Mouse (Mus musculus): ENCODE results near the gene Traf7. TPM values are rescaled to one million over a fixed set of nuclear protein-coding genes. Genes with fewer than 3 reads are reported as not detected.
A peak's percentile ranks its signal among the peaks of the same experiment; 100 is the strongest.

The Traf7 gene
- polyA plus RNA-seq, 1 experiment from 2014 or later: 52.2 TPM

- WGBS (ENCODE audit: insufficient replicate concordance): 88% methylated on average over 10 of the region's 10 CpGs
- H3K9ac ChIP-seq: no peak overlapping the region
- H3K27ac ChIP-seq: no peak overlapping the region
- no peak for ATAC-seq
- H3K4me2 ChIP-seq: no peak overlapping the region
- peaks cover 15% of the 10 kb centered on the region for H3K4me1 ChIP-seq
- H3K27me3 ChIP-seq (replicated peaks): peaks cover 20% of the 10 kb centered on the region; the same call in 1 of the 2 replicates
- no peaks in the 10 kb centered on the region for H3K9me3 ChIP-seq (replicated peaks)
- no peak overlapping the region for H3K4me3 ChIP-seq
- peaks cover 20% of the 10 kb centered on the region for H3K36me3 ChIP-seq
Measured at GRCm38 (mm10) chr17:24504085-24504484, 23.7 kb downstream of the Traf7 start.

- Histone ChIP-seq H3K4me3 (no peak overlapping the region), H3K27me3 (replicated peaks) (peaks cover 22% of the 10 kb centered on the region; the same call in 1 of the 2 replicates), H3K4me2 (no peak overlapping the region), H3K27ac (no peak overlapping the region), H3K4me1 (peaks cover 8% of the 10 kb centered on the region), H3K9ac (no peak overlapping the region), H3K36me3 (0 out of 2 replicates have a peak, but pooled peaks cover 1% of the 10 kb centered on the region), H3K9me3 (replicated peaks) (no peaks in the 10 kb centered on the region)
- 35% methylated on average over 11 of the region's 11 CpGs for WGBS (ENCODE audit: insufficient replicate concordance)
- no peak for ATAC-seq
Measured at GRCm38 (mm10) chr17:24502208-24502607, 25.5 kb downstream of the Traf7 start.

DNA sequence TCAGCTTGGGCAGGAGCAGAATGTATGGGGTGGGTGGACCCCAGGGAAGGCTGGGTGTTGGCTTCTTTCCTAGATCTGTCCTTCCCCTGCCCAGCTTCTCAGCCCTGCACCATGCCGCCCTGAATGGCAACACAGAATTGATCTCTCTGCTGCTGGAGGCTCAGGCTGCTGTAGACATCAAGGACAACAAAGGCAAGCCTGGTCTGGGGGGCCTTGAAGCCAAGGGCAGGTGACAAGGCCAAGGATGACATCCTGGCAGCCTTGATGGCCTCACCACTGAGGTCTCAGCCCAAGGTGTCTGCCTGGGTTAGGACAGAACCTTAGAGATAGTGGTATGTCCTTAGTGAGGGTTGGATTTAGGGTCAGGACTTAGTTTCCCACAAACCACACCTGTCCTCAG lies 31.7 kb downstream of the Traf7 start:
- no peak overlapping the region for H3K9ac ChIP-seq
- WGBS (ENCODE audit: insufficient replicate concordance): 64% methylated on average over 1 of the region's 1 CpGs

DNA sequence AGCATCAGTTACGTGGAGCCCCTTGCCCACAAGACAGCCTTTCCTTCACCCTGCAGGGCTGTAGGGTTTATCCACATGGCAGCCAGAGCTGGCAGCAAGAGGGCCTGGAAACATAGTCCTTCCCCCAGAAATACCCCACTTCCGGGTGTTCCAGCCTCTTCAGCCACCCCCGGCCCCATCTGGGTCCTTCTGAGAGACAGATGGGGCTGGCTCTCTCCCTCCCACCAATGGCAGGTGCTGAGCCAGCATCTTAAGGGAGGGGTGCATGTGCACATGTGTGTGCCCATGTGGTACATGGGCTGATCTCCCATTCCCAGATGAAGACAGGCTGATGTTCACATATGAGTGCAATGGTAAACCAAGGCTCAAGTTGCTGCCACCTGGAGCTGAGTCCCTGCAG lies 32.3 kb downstream of the Traf7 start:
- WGBS (ENCODE audit: insufficient replicate concordance): 68% methylated on average over 3 of the region's 3 CpGs
- H3K4me2 ChIP-seq: no peak overlapping the region
- no peaks in the 10 kb centered on the region for H3K9me3 ChIP-seq (replicated peaks)
- no peak for ATAC-seq
- H3K9ac ChIP-seq: no peak overlapping the region
- H3K4me3 ChIP-seq: no peak overlapping the region
- H3K36me3 ChIP-seq: no peaks in the 10 kb centered on the region
- no peak overlapping the region for H3K27ac ChIP-seq
- H3K27me3 ChIP-seq (replicated peaks): peaks cover 33% of the 10 kb centered on the region
- H3K4me1 ChIP-seq: no peaks in the 10 kb centered on the region

More for the DNA sequence above, 31.7 kb downstream of the Traf7 start:
- no peak overlapping the region for H3K4me2 ChIP-seq
- no peak for ATAC-seq
- H3K4me1 ChIP-seq: no peaks in the 10 kb centered on the region
- H3K36me3 ChIP-seq: no peaks in the 10 kb centered on the region
- H3K27me3 ChIP-seq (replicated peaks): peaks cover 28% of the 10 kb centered on the region
- no peak overlapping the region for H3K27ac ChIP-seq
- H3K9me3 ChIP-seq (replicated peaks): no peaks in the 10 kb centered on the region
- no peak overlapping the region for H3K4me3 ChIP-seq

- WGBS (ENCODE audit: insufficient replicate concordance): 42% methylated on average over 2 of the region's 2 CpGs
- Histone ChIP-seq H3K9me3 (replicated peaks) (no peaks in the 10 kb centered on the region), H3K27me3 (replicated peaks) (peaks cover 40% of the 10 kb centered on the region), H3K9ac (no peak overlapping the region), H3K4me3 (no peak overlapping the region), H3K4me1 (no peaks in the 10 kb centered on the region), H3K36me3 (no peaks in the 10 kb centered on the region), H3K4me2 (no peak overlapping the region), H3K27ac (no peak overlapping the region)
- no peak for ATAC-seq
Measured at GRCm38 (mm10) chr17:24494627-24495335, 33.0 kb downstream of the Traf7 start.

GRCm38 (mm10) chr17:24490399-24490798 lies 37.3 kb downstream of the Traf7 start:
- H3K27me3 ChIP-seq (replicated peaks): peaks cover 74% of the 10 kb centered on the region
- no peak for ATAC-seq
- no peak overlapping the region for H3K4me2 ChIP-seq
- H3K4me1 ChIP-seq: peaks cover 14% of the 10 kb centered on the region
- WGBS (ENCODE audit: insufficient replicate concordance): 69% methylated on average over 4 of the region's 4 CpGs
- no peak overlapping the region for H3K4me3 ChIP-seq
- no peak overlapping the region for H3K9ac ChIP-seq
- H3K27ac ChIP-seq: no peak overlapping the region
- H3K9me3 ChIP-seq (replicated peaks): no peaks in the 10 kb centered on the region
- H3K36me3 ChIP-seq: no peaks in the 10 kb centered on the region

DNA sequence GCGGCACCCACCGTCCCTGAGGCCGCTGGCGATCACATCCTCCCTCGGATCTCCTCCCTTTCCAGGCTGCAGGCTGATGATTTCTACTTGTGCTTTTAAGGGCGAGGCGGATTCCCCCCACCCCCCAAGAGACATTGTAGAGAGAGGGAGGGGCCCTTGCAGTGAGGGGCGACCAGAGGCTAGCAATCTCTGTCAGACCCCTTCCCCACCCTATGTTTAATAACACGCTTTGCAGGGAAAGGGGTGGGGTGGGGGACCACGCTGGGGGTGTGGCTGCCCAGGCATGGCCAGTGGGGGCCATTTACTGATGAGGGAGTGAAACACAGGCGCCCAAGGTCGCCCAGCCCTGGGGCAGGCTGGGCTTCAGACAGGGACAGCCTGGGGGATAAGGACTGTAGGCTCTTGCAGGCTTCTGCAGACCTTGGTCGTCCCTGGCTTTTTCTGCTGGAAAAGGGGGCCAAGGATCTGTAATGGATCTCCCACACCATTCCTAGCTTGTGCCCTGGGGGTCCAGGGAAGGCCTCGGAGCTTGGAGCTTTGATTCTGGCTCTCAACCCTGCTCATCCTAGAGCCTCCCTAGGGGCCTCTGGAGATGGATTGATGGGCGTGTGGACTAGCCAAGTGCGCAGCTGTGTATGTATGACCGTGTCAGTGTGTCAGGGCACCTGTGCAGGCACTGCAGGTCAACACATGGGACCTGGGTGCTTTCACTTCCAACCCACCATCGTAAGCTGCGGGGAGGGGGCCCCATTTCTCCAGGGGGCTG lies 38.3 kb downstream of the Traf7 start:
- Histone ChIP-seq H3K9ac (peak overlapping the region; percentile 41), H3K4me2 (peak overlapping the region; percentile 79), H3K9me3 (replicated peaks) (no peaks in the 10 kb centered on the region), H3K27me3 (replicated peaks) (peaks cover 83% of the 10 kb centered on the region), H3K27ac (no peak overlapping the region), H3K4me3 (peak overlapping the region; percentile 58), H3K4me1 (peaks cover 14% of the 10 kb centered on the region), H3K36me3 (no peaks in the 10 kb centered on the region)
- 22% methylated on average over 19 of the region's 19 CpGs for WGBS (ENCODE audit: insufficient replicate concordance)
- ATAC-seq: 0 out of 2 replicates have a peak, but pooled peaks have one; percentile 47

DNA sequence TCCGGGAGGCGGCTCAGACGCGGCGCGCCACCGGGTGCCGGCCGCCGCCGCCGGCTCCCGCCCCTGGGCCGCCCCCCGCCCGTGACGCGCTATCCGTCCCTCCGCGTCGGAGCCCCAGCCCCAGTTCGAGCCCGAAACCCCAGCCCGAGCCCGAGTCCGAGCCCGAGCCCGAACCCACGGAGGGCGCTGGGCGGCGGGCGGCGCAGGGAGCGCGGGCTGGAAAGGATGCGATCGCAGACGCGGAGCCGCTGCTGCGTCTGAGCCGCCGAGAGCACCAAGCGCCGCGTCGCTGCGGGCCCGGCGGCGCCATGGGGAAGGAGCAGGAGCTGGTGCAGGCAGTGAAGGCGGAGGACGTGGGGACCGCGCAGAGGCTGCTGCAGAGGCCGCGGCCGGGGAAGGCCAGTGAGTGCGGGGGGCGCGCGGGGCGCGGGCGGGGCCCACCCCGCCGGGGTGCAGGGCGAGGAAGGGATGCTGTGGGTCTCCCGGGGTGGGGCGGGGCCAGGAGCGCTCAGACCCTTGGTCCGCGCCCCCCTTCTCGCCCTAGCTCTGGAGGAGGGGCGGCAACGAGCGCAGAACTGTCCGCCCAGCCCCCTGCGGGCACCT lies 39.0 kb downstream of the Traf7 start:
- H3K36me3 ChIP-seq: no peaks in the 10 kb centered on the region
- peak overlapping the region; percentile 58 for H3K4me3 ChIP-seq
- peak overlapping the region; percentile 79 for H3K4me2 ChIP-seq
- H3K9me3 ChIP-seq (replicated peaks): no peaks in the 10 kb centered on the region
- H3K27ac ChIP-seq: no peak overlapping the region
- WGBS (ENCODE audit: insufficient replicate concordance): under 1% methylated on average over 72 of the region's 81 CpGs
- ATAC-seq: peak; percentile 19; the same call in 1 of the 2 replicates
- H3K9ac ChIP-seq: peak overlapping the region; percentile 41
- peaks cover 84% of the 10 kb centered on the region for H3K27me3 ChIP-seq (replicated peaks)
- H3K4me1 ChIP-seq: peaks cover 14% of the 10 kb centered on the region

DNA sequence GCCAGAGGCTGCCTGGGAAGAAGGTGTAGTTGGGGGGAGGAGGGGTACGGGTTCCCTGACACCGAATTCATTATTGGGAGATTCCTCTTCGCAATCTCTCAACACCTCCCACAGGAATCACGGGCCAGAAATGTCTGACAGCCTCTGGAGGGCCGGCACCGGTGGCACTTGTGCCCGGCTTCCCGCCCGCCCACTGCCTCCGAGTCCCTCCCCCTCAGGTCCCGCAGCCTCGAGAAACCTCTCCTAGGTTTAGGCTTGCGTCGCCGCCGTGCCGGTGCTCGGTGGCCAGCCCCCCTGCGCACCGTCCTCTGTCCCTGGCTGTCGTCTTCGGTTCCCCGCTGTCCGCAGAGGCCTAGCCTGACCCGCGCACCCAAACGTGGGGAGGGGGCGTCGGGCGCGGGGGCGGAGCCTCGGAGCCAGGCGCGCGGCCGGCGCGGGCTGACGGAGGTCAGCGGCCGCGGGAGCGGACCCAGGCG lies 39.5 kb downstream of the Traf7 start, which contains the start of gene Caskin1:
Gene Caskin1, plus strand, starts transcription at position 416 of the 476 bp plus-strand sequence.
- 1% methylated on average over 45 of the region's 45 CpGs for WGBS (ENCODE audit: insufficient replicate concordance)
- ATAC-seq: no peak
- H3K4me3 ChIP-seq: peak within 1 kb of the TSS; percentile 58
- no peaks in the 10 kb centered on the region for H3K9me3 ChIP-seq (replicated peaks)
- no peak within 1 kb of the TSS for H3K27ac ChIP-seq
- H3K4me1 ChIP-seq: peaks cover 14% of the 10 kb centered on the region
- H3K9ac ChIP-seq: peak within 1 kb of the TSS; percentile 41
- peak within 1 kb of the TSS; percentile 79 for H3K4me2 ChIP-seq
- no peaks in the 10 kb centered on the region for H3K36me3 ChIP-seq
- H3K27me3 ChIP-seq (replicated peaks): peaks cover 90% of the 10 kb centered on the region

DNA sequence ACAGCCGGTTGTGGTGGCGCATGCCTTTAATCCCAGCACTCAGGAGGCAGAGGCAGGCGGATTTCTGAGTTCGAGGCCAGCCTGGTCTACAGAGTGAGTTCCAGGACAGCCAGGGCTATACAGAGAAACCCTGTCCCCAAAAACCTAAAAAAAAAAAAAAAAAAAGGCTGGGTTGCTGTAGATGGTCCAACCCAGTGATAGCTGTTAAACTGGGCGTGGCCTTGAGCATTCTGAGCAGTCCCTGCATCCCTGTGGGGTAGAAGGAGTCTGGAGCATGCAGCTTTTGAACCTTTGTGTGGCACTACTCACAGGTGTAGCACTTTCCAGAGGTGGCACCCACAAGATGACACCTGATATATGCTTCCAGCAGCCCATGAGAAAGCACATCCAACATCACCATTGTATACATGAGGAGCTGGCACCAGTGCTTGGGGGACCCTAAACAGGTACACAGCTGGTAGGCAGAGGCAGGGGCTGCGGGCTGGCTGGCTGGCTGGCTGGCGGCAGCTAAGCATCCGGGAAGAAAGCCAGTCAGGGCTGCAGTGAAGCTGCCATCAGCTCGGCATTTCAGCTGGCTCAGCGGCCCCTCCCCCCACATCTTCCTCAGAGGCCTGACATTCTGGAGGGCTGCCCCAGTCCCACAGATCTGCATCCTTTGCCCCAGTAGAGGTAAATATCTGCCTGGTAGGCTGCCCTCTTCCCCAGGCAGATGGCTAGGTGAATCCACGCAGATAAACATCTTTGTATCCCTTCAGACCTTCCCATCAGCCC lies 42.5 kb downstream of the Traf7 start:
- Histone ChIP-seq H3K36me3 (no peaks in the 10 kb centered on the region), H3K27me3 (replicated peaks) (peaks cover 66% of the 10 kb centered on the region), H3K27ac (no peak overlapping the region), H3K9me3 (replicated peaks) (no peaks in the 10 kb centered on the region), H3K4me3 (no peak overlapping the region), H3K4me1 (peaks cover 17% of the 10 kb centered on the region), H3K4me2 (no peak overlapping the region), H3K9ac (no peak overlapping the region)
- no peak for ATAC-seq
- WGBS (ENCODE audit: insufficient replicate concordance): 31% methylated on average over 11 of the region's 11 CpGs

DNA sequence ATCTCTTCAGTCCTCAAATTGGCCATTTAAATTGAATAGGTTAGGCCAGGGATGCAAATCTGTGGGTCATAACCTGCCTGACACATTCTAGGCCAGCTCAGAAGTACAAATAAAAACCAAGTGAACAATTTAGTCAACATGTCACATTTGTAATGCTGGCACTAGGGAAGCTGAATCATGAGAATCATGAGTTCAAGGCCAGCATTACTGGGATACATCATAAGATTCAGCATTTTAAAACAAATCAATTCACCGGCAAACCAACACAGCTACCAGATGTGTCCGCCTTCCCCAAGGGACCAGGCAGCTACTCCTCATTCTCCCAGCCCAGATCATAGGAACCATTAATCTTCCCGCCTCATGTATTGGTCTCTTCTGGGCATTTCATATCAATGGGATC lies 44.2 kb downstream of the Traf7 start:
- H3K36me3 ChIP-seq: no peaks in the 10 kb centered on the region
- no peak overlapping the region for H3K4me2 ChIP-seq
- H3K4me3 ChIP-seq: no peak overlapping the region
- H3K27me3 ChIP-seq (replicated peaks): peaks cover 48% of the 10 kb centered on the region
- 70% methylated on average over 3 of the region's 3 CpGs for WGBS (ENCODE audit: insufficient replicate concordance)
- no peaks in the 10 kb centered on the region for H3K9me3 ChIP-seq (replicated peaks)
- ATAC-seq: no peak
- H3K27ac ChIP-seq: no peak overlapping the region
- H3K4me1 ChIP-seq: peaks cover 14% of the 10 kb centered on the region
- H3K9ac ChIP-seq: no peak overlapping the region

Data from liver, embryonic 12.5 days (tissue).